Mouse (Mus musculus): ENCODE measurements around the gene Samd8. TPM values are rescaled to one million over a fixed set of nuclear protein-coding genes. Genes with fewer than 3 reads are reported as not detected.

The Samd8 gene
- total and polyA plus RNA-seq, 3 experiments, result 10.1 to 31.6 (median 28.8) TPM

GRCm38 (mm10) chr14:21709545-21709944 is 40.8 kb upstream of the Samd8 start:
- Histone ChIP-seq H3K4me3 (no peak overlapping the region), H3K27me3 (ENCODE audit: control insufficient read depth, insufficient read depth, low read length) (no peaks in the 10 kb centered on the region), H3K36me3 (ENCODE audit: control insufficient read depth, insufficient read depth, low read length) (no peaks in the 10 kb centered on the region), H3K79me2 (replicated peaks; ENCODE audit: control insufficient read depth, insufficient read depth, low read length) (no peaks in the 10 kb centered on the region), H3K27ac (no peak overlapping the region), H3K4me1 (ENCODE audit: control insufficient read depth, insufficient read depth, low read length) (peaks cover 7% of the 10 kb centered on the region), H3K9ac (ENCODE audit: low read depth, low read length) (no peak overlapping the region)
- WGBS, result 69% methylated on average over 2 of the region's 2 CpGs
- no peak for TF ChIP-seq EP300 (IDR thresholded peaks at IDR 0.05; ENCODE audit: insufficient read depth, low read depth, low read length)
- TF ChIP-seq CTCF (IDR thresholded peaks at IDR 0.05), result peak; percentile 25
- TF ChIP-seq POLR2A (IDR thresholded peaks at IDR 0.05; ENCODE audit: insufficient read depth, low read depth, low read length), result no peak
- intact Hi-C loops (cut with DNase I), result no loop called here
- no peak for DNase-seq

GRCm38 (mm10) chr14:21711231-21711630 is 39.1 kb upstream of the Samd8 start:
- no peaks in the 10 kb centered on the region for H3K79me2 ChIP-seq (replicated peaks; ENCODE audit: control insufficient read depth, insufficient read depth, low read length)
- TF ChIP-seq POLR2A (IDR thresholded peaks at IDR 0.05; ENCODE audit: insufficient read depth, low read depth, low read length), result no peak
- no peaks in the 10 kb centered on the region for H3K27me3 ChIP-seq (ENCODE audit: control insufficient read depth, insufficient read depth, low read length)
- WGBS, result 75% methylated on average over 2 of the region's 2 CpGs
- no peak overlapping the region for H3K4me3 ChIP-seq
- no peaks in the 10 kb centered on the region for H3K36me3 ChIP-seq (ENCODE audit: control insufficient read depth, insufficient read depth, low read length)
- no peak overlapping the region for H3K9ac ChIP-seq (ENCODE audit: low read depth, low read length)
- no peak for DNase-seq
- peaks cover 6% of the 10 kb centered on the region for H3K4me1 ChIP-seq (ENCODE audit: control insufficient read depth, insufficient read depth, low read length)
- intact Hi-C loops (cut with DNase I), result no loop called here
- H3K27ac ChIP-seq, result no peak overlapping the region

- H3K27me3 ChIP-seq (ENCODE audit: control insufficient read depth, insufficient read depth, low read length), result no peaks in the 10 kb centered on the region
- no peaks in the 10 kb centered on the region for H3K4me1 ChIP-seq (ENCODE audit: control insufficient read depth, insufficient read depth, low read length)
- no peak for TF ChIP-seq POLR2A (IDR thresholded peaks at IDR 0.05; ENCODE audit: insufficient read depth, low read depth, low read length)
- no peak for TF ChIP-seq CTCF (IDR thresholded peaks at IDR 0.05)
- no peak for TF ChIP-seq EP300 (IDR thresholded peaks at IDR 0.05; ENCODE audit: insufficient read depth, low read depth, low read length)
- 65% methylated on average over 5 of the region's 5 CpGs for WGBS
- H3K79me2 ChIP-seq (replicated peaks; ENCODE audit: control insufficient read depth, insufficient read depth, low read length), result no peaks in the 10 kb centered on the region
- no peak within 1 kb of the TSS for H3K9ac ChIP-seq (ENCODE audit: low read depth, low read length)
- DNase-seq, result no peak
- no peak within 1 kb of the TSS for H3K27ac ChIP-seq
- intact Hi-C loops (cut with DNase I), result no loop called here
- no peaks in the 10 kb centered on the region for H3K36me3 ChIP-seq (ENCODE audit: control insufficient read depth, insufficient read depth, low read length)
- H3K4me3 ChIP-seq, result no peak within 1 kb of the TSS
Measured at GRCm38 (mm10) chr14:21714486-21714885, 35.8 kb upstream of the Samd8 start, which contains the start of gene Dupd1. Dupd1 (minus strand) TSS chr14:21714576.

GRCm38 (mm10) chr14:21719646-21720383 is 30.5 kb upstream of the Samd8 start:
- Histone ChIP-seq H3K27me3 (ENCODE audit: control insufficient read depth, insufficient read depth, low read length) (no peaks in the 10 kb centered on the region), H3K79me2 (replicated peaks; ENCODE audit: control insufficient read depth, insufficient read depth, low read length) (no peaks in the 10 kb centered on the region), H3K9ac (ENCODE audit: low read depth, low read length) (no peak overlapping the region), H3K4me3 (no peak overlapping the region), H3K4me1 (ENCODE audit: control insufficient read depth, insufficient read depth, low read length) (no peaks in the 10 kb centered on the region; the same call in 1 of the 2 replicates), H3K36me3 (ENCODE audit: control insufficient read depth, insufficient read depth, low read length) (no peaks in the 10 kb centered on the region), H3K27ac (no peak overlapping the region)
- intact Hi-C loops (cut with DNase I), result no loop called here
- WGBS, result 40% methylated on average over 17 of the region's 17 CpGs
- TF ChIP-seq POLR2A (IDR thresholded peaks at IDR 0.05; ENCODE audit: insufficient read depth, low read depth, low read length), result no peak
- TF ChIP-seq EP300 (IDR thresholded peaks at IDR 0.05; ENCODE audit: insufficient read depth, low read depth, low read length), result no peak
- TF ChIP-seq CTCF (IDR thresholded peaks at IDR 0.05), result no peak
- DNase-seq, result no peak

GRCm38 (mm10) chr14:21720430-21721205 is 29.7 kb upstream of the Samd8 start:
- H3K4me3 ChIP-seq, result no peak overlapping the region
- H3K36me3 ChIP-seq (ENCODE audit: control insufficient read depth, insufficient read depth, low read length), result no peaks in the 10 kb centered on the region
- no peaks in the 10 kb centered on the region for H3K79me2 ChIP-seq (replicated peaks; ENCODE audit: control insufficient read depth, insufficient read depth, low read length)
- no peak for DNase-seq
- no peak for TF ChIP-seq POLR2A (IDR thresholded peaks at IDR 0.05; ENCODE audit: insufficient read depth, low read depth, low read length)
- TF ChIP-seq CTCF (IDR thresholded peaks at IDR 0.05), result no peak
- TF ChIP-seq EP300 (IDR thresholded peaks at IDR 0.05; ENCODE audit: insufficient read depth, low read depth, low read length), result no peak
- intact Hi-C loops (cut with DNase I), result no loop called here
- WGBS, result 49% methylated on average over 4 of the region's 4 CpGs
- H3K9ac ChIP-seq (ENCODE audit: low read depth, low read length), result no peak overlapping the region
- no peak overlapping the region for H3K27ac ChIP-seq
- H3K4me1 ChIP-seq (ENCODE audit: control insufficient read depth, insufficient read depth, low read length), result no peaks in the 10 kb centered on the region; the same call in 1 of the 2 replicates
- no peaks in the 10 kb centered on the region for H3K27me3 ChIP-seq (ENCODE audit: control insufficient read depth, insufficient read depth, low read length)
